Mouse (Mus musculus) ES-Bruce4 (cell line): ENCODE data around the gene Myh6. TPM values are rescaled to one million over a fixed set of nuclear protein-coding genes. Genes with fewer than 3 reads are reported as not detected.
A peak's percentile ranks its signal among the peaks of the same experiment; 100 is the strongest.
"Not testable (repeated sequence)": the region's sequence is repeated elsewhere in the genome, so short reads cannot be mapped to it uniquely, and the experiment has no call there.

Source experiments
- H3K27ac ChIP-seq: 2 replicates; pipeline ENCODE4 v1.5.1; 2012; ENCODE audit warnings: low read length, inconsistent platforms; ENCODE audit not compliant: insufficient read depth
- H3K27me3 ChIP-seq: 2 replicates; pipeline ENCODE4 v1.6.1; 2012; ENCODE audit warnings: mild to moderate bottlenecking, low read length, inconsistent platforms; ENCODE audit not compliant: control insufficient read depth, poor library complexity, insufficient read depth, severe bottlenecking
- H3K36me3 ChIP-seq: 2 replicates; pipeline ENCODE4 v1.6.1; 2012; ENCODE audit warnings: inconsistent platforms, mild to moderate bottlenecking, low read length, moderate library complexity; ENCODE audit not compliant: control insufficient read depth, poor library complexity, insufficient read depth, severe bottlenecking
- H3K4me1 ChIP-seq: one replicate; pipeline ENCODE4 v1.8.1; 2011; ENCODE audit warnings: low read length; ENCODE audit not compliant: control insufficient read depth, insufficient read depth
- H3K4me3 ChIP-seq: 2 replicates; pipeline ENCODE4 v1.5.1; 2011; ENCODE audit warnings: low read depth, mild to moderate bottlenecking, low read length
- H3K9ac ChIP-seq: 2 replicates; pipeline ENCODE4 v1.6.1; 2012; ENCODE audit warnings: low read depth, mild to moderate bottlenecking, inconsistent platforms; ENCODE audit not compliant: poor library complexity, severe bottlenecking
- H3K9me3 ChIP-seq: replicated peaks from 2 replicates; pipeline ENCODE4 v1.6.1; 2012; ENCODE audit warnings: mild to moderate bottlenecking, low read length, inconsistent platforms; ENCODE audit not compliant: control insufficient read depth, poor library complexity, insufficient read depth, severe bottlenecking
- CTCF ChIP-seq: IDR thresholded peaks from one replicate; pipeline ENCODE4 v1.8.1; 2011; ENCODE audit warnings: low read depth, low read length
- EP300 ChIP-seq: IDR thresholded peaks from 2 replicates; pipeline ENCODE4 v1.6.1; 2011; ENCODE audit warnings: low read depth, low read length; ENCODE audit not compliant: insufficient read depth
- POLR2A ChIP-seq: IDR thresholded peaks from one replicate; pipeline ENCODE4 v1.8.1; 2011; ENCODE audit warnings: low read length; ENCODE audit not compliant: insufficient read depth
- polyA plus RNA-seq: library from polyadenylated mRNA; stranded (reverse); fragments of >200 nt; gene quantifications from 2 replicates; pipeline ENCODE4 v1.2.4, GENCODE M21; 2011; ENCODE audit warnings: low read depth; ENCODE audit not compliant: missing spikeins, insufficient read depth, insufficient read length

Gene Myh6
- polyA plus RNA-seq, 1 experiment: not detected

DNA sequence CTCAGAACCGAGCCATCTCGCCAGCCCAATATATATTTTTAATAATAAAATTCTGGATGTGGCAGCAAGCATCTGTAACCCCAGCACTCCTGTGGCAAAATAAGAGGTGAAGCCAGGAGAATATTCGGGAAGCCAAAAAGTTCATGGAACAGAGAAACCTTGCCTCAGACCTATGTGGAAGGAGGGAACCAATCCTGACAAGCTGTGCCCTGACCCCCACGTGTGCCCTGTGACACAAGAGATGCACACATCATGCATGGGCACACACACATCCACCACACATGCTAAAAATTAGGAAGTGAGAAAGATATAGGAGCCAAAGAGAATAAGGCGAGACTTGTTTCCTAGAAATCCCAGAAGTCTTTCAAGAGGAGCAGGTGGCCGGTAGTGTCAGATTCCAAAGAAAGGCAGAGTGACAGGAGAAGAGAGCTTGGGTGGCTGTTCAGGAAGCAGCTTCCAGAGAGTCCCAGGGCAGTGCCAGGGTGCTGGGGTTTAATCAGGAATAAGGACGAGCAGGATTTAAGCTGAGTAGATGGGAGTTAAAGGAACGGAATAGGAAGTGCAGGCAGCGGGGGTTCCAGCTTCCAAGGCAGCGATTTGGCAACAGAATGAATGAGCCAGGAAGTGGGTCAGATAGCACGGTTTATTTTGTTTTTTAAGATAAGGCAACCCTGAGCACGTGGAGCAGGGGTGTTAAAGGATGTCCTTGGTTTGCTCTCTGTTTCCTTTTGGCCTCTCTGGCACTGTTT is 35.4 kb upstream of the Myh6 start:
- Histone ChIP-seq H3K27ac (no peak overlapping the region), H3K4me1 (peaks cover 3% of the 10 kb centered on the region), H3K9me3 (no peaks in the 10 kb centered on the region), H3K27me3 (no peaks in the 10 kb centered on the region), H3K9ac (no peak overlapping the region), H3K4me3 (no peak overlapping the region), H3K36me3 (no peaks in the 10 kb centered on the region)
- no peak for TF ChIP-seq EP300
- TF ChIP-seq CTCF: no peak
- TF ChIP-seq POLR2A: no peak

DNA sequence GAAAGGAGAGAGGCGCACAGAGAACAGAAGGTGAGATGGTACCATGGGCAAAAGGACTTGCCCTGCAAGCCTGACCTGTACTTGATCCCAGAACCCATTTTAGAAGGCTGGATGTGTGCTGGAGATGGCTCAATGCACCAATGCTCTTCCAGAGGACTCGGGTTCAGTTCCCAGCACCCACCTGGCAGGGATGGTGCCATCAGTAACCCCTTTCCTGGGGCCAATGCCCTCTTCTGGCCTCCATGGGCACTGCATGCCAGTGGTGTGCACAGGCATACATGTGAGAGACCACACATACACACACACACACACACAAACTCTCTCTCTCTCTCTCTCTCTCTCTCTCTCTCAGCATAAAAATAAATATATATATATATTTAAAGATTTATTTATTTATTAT is 34.7 kb upstream of the Myh6 start:
- no peak overlapping the region for H3K9ac ChIP-seq
- H3K27ac ChIP-seq: no peak overlapping the region
- H3K4me3 ChIP-seq: no peak overlapping the region
- peaks cover 5% of the 10 kb centered on the region for H3K4me1 ChIP-seq
- no peaks in the 10 kb centered on the region for H3K36me3 ChIP-seq
- TF ChIP-seq POLR2A: no peak
- peak; percentile 37 for TF ChIP-seq CTCF
- H3K9me3 ChIP-seq: no peaks in the 10 kb centered on the region
- no peaks in the 10 kb centered on the region for H3K27me3 ChIP-seq

DNA sequence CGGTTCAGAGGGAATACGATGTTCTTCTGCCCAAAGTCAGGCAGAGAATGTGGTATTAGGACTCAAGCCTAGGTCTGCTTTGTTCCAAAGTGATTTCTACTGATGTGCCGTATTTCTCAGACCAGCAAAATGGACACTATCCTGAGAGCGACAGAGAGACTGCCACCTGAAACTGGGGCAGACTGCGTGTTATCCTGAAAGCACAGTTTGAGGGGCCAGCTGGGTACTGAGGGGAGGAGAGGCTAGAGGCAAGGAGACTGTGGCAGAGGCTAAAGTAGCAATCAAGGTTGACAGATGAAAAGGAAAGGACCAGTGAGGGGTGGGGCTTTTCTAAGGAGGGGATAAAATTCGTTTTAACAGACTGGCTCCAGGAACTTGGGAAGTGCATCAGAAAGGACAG is 34.1 kb upstream of the Myh6 start:
- H3K9ac ChIP-seq: no peak overlapping the region
- TF ChIP-seq POLR2A: no peak
- H3K36me3 ChIP-seq: no peaks in the 10 kb centered on the region
- H3K9me3 ChIP-seq: no peaks in the 10 kb centered on the region
- no peak overlapping the region for H3K4me3 ChIP-seq
- peaks cover 5% of the 10 kb centered on the region for H3K4me1 ChIP-seq
- H3K27ac ChIP-seq: no peak overlapping the region
- H3K27me3 ChIP-seq: no peaks in the 10 kb centered on the region

DNA sequence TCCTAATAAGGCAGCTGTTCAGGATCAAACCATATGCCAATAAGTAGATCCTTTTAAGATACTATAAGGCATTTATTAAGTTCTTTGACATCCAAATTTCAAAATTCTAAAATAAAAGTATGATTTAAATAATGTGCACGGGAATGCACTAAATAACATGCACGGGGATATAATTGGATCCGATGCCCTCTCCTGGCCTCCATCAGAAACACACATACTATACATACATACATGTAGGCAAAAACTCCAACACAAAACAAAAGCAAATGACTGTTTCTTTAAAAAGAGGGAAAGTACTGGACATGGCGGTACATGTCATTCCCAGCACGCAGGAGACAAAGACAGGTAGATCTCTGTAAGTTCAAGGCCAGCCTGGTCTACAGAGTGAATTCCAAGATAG is 33.1 kb upstream of the Myh6 start:
- not testable (repeated sequence) for H3K4me1 ChIP-seq, H3K27ac ChIP-seq, H3K9ac ChIP-seq, H3K4me3 ChIP-seq, H3K27me3 ChIP-seq, H3K36me3 ChIP-seq, H3K9me3 ChIP-seq

DNA sequence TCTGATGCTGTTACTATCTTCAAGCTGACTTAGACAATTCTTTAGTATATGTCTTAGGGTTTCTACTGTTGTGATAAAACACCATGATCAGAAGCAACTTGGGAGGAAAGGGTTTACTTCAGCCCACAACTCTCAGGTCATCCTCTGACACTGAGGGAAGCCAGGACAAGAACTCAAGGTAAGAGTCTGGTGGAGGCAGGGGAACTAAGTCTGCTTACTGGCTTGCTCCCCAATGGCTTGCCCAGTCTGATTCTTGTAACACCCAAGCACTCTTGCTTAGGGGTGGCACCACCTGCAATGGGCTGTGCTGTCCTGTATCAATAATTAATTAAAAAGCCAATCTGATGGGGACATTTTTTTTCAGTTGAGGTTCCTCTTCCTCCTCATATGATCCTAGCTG is 32.0 kb upstream of the Myh6 start:
- Histone ChIP-seq H3K9me3 (no peaks in the 10 kb centered on the region), H3K9ac (no peak overlapping the region), H3K27ac (no peak overlapping the region), H3K4me3 (no peak overlapping the region), H3K36me3 (no peaks in the 10 kb centered on the region), H3K27me3 (no peaks in the 10 kb centered on the region), H3K4me1 (peaks cover 2% of the 10 kb centered on the region)
- no peak for TF ChIP-seq EP300
- TF ChIP-seq CTCF: no peak
- TF ChIP-seq POLR2A: no peak

DNA sequence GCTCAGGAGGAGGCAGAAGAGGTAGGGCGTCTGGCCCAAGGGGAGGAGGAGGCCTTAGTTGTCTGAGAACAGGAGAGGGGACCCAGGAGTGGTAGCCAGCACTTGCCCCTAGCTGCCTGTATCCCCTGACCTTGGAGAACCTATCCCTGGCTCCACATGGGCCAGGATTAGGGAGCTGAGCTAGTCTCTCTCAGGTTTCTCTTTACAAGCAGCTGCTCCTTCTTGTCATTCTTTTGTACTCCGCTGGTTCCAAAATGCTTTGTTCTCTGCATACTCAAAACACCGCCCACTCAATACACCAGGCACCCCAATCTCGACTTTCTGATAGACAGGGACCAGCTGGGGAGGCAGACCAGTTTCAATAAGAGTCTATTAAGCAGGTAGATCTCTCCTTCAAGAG is 30.6 kb upstream of the Myh6 start:
- peaks cover 2% of the 10 kb centered on the region for H3K4me1 ChIP-seq
- no peaks in the 10 kb centered on the region for H3K9me3 ChIP-seq
- H3K4me3 ChIP-seq: no peak overlapping the region
- TF ChIP-seq EP300 (no peak), POLR2A (no peak), CTCF (no peak)
- no peaks in the 10 kb centered on the region for H3K27me3 ChIP-seq
- H3K27ac ChIP-seq: no peak overlapping the region
- no peak overlapping the region for H3K9ac ChIP-seq
- H3K36me3 ChIP-seq: no peaks in the 10 kb centered on the region
